Mouse (Mus musculus) urinary bladder, postnatal 25 days (tissue): Measurements from ENCODE around the gene Pla2r1.

ENCODE experiments used
- DNase-seq: peaks from one replicate; pipeline ENCODE4 v3.0.0; 2022; ENCODE audit warnings: low spot score

The Pla2r1 gene

DNA sequence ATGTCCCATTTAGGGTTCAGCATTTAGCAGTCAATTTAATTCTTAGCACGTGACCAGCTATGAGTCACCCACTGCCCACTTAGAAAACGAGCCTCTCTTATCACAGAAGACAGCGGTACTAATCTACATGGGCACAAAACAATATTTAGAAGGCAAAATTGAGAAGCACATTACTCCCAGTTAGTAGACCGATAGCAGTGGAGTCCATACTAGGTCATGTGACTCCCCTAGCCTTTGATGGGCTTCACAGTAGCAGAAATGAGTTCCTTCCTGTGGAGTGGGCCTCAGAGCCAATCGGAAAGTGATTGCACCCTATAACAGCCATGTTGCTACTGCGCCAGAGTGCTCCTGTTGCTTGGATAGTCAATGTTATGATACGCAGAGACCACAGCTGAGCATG lies 148.3 kb downstream of the Pla2r1 start:
- DNase-seq: no peak

DNA sequence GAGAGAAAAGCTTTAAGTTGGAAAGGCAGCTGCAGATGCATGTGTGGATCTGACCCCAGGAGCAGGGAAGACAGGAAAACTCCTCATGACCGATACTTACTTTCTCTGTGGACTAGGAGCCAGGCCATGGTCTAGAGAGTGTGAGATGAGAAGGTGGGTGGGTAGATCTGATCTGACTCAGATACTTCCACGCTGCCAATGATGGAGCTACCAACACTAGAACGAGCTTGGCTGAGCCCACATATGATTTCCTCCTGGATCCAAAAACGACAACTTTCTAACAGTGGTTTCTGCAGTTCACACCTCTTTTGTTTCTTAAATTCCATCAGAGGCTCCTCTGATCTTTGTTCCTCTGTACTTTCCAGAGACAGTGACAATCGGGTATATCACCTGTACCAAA lies 151.4 kb downstream of the Pla2r1 start:
- DNase-seq: no peak

DNA sequence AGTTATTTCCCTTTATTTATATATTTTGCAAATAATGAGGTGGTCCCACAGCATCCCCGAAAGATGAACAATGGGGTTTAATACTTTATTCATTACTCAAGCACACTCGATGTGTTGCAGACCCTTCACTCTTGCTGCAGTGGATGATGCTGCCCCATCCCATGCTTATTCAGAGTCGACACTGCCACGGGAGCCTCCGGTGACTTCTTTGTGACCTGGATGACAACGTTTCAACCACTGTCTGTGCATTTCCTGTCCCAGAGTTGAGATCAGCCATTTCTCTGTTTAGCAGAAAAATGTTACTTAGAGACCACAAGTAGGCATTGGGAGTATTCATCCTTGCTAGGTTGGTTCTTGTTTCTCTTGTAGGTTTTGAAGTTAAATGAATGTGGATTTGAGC lies 159.3 kb downstream of the Pla2r1 start:
- DNase-seq: no peak

DNA sequence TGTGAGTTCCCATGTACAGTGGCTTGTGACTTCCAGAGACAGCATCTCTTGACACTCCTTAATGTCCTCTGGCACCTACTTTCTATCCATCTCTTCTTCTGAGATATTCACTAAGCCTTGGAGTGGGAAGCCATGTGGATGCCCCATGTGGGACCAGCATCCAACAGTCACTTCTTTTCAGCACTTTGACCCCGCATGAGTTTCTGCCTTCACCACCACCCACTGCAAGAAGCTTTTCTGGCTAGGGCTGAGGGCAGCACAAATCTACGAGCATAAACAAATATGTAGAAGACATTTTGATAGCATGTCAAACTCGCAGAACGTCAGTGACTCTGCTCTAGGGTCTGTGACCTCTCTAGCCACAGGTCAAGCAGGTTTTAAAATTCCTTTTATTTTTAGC lies 160.8 kb downstream of the Pla2r1 start:
- no peak for DNase-seq

DNA sequence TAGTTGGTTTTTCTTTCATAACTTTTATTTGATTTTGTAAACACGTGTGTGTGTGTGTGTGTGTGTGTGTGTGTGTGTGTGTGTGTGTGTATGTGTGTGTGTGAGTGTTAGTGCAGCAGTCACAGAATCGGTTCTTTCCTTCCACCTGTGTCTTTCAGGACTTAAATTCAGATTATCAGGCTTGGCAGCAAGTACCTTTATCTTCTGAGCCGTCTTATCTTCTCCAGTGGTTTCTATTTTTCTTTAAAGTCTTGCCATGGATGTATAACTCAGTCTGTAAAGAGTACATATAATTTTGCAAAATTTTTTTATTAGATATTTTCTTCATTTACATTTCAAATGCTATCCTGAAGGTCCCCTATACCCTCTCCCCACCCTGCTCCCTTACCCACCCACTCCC lies 165.7 kb downstream of the Pla2r1 start:
- no peak for DNase-seq

DNA sequence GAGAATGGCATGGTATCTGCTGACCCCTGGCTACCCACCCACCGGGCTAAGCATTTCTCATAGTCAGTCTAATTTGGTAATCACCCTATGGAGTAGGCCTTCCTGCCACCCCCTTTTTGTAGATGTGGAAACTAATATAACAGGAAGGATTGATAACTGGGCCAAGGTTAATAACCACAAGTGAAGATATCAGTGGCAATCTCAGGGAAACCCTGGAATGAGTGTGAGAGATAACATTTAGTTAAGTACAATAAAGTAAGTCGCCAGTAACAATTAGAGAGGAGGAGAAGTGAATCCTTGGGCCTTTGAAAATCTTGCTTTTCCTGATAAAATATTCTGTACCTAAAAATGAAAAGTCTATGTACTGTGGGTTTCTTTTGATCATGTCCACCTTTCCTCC lies 166.3 kb downstream of the Pla2r1 start:
- DNase-seq: no peak

DNA sequence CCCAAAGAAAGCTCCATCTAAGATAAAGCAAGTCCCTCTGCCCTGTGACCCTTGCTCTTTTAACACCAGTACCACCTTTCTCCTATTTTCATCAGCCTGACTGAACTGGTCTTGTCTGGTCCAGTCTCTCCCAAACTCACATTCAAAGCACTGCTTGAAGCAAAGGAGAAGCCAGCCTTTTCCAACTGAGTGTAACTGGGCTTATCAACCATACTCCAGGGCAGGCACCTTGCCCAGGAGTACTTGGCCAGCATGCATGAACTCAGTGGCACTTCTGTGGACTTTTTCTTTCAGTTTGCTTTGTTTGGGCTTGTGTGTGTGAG lies 168.4 kb downstream of the Pla2r1 start:
- DNase-seq: no peak

DNA sequence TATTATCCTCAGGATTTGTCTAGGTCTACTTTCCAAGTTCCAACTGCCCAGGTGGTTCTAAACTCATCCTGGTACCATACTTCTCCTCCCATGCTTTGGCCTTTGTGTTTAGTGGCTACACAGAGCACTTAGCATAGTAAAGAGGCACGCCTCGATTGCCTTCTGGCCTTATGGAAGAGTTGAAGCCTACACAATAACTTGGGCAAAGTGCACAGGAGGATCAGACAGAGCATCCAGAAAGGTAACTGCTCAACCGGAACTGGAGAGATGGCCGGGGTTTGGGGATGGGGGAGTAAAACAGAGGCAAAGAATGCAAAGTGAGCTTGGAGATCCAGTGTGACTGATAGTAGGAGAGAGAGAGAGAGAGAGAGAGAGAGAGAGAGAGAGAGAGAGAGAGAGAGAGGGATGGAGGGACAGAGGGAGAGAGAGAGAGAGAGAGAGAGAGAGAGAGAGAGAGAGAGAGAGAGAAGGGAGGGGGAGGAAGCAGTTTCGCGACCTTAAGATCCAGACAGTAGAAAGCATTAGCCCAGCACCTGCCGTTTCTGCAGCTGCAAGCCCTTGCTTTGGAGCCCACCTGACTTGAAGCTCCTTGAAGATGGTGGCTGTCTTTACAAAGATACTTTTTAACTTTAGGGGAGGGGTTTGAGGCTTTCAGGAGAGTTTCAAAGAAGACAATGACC lies 168.9 kb downstream of the Pla2r1 start:
- no peak for DNase-seq

DNA sequence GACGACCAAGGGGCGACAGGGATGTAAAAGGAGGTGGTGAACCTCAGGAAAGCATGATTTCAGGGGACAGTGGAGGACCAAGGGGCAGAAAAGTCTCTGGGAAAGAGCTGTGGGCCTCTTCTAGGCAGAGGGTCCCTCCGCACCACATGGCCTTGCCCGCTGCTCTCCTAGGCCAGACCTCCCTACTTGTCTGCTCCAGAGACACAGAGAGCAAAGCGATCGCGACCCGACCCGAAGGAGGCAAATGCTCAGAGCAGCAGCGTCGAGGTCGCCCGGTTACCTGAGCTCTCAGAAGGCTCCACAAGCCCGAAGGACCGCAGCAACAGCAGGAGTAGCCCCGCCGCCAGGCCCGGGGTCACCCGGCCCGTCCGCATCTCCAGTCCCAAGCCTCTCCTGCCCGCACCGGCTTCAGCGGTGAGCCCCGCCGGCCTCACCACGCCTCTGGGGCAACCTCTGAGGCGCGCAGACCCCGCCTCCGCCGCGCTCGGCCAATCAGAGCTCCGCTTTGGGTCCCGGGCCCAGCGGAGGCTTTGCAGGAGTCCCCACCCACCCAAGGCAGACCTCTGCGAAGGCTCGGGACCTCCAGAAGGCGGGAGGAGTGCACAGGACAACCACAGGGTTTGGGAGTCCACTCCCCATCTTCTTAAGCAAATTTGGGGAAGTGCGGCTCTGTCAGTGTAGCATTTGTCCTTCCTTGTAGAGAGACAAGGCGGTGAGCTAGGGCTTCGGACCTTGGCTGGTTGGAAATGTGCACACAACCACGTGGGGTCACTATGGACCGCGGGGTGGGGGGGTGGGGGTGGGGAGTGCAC lies 170.0 kb downstream of the Pla2r1 start, which contains the start of gene Ly75:
Gene Ly75 (minus strand): TSS at position 446 of the 812 bp plus-strand sequence.
- DNase-seq: peak; percentile 74

DNA sequence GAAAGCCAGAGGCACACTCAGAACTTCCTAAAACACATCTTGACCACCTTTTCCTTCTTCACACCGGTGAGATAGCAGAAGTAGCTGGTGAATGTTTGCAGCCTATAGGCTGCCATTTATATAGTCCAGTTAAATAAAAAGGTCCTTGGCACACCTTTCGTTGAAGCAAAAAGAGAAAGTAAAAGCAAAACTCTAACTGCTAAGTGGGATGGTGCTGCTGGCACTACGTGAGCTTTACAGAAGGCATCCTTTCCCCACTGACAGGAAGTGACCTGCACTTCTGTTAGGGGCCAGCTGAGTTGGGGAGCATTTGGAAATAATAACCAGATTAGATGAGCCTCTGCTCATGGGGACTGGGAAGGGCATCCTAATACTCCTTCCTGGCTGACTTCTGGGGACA lies 170.8 kb downstream of the Pla2r1 start:
- no peak for DNase-seq

DNA sequence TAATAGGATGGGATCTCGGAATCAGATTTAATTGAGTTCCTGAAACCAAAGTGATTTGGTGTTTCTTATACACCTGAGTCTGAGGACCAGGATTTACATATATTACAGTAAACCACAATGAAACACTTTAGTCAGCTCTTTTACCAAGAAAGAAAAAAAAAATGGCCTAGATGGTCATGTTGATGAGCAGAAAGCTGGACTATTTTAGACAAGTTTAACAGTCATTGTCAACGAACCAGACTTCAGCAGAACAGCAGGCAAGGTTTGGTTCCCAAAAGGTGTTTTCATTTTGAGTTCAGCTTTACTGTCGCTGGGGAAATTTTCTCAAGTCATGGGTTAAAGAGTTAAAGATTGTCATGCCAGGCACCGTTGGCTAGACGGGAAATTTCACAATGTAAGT lies 175.8 kb downstream of the Pla2r1 start:
- no peak for DNase-seq

DNA sequence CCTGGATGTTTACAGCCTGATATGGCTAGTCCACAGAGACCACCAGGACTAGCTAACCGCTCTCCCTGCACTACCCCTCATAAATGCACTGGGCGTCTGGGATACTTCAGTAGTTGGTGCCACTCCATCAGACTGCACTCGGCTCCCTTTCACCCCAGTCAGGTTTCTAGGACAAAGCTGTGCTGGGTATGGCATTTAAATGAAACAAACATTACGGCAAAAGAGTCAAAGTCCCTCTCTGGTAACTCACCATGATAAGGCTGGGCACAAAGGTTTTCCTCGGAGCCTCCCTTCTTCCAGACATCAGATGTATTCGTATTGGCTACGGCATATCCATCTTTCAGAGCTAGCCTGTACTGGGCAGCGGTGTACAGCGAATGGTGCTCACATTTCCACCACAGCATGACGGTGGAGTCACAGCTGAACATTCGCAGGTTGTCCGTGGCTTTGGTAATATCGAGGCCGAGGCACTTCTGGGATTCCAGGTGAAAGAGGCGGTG lies 177.4 kb downstream of the Pla2r1 start:
- no peak for DNase-seq

DNA sequence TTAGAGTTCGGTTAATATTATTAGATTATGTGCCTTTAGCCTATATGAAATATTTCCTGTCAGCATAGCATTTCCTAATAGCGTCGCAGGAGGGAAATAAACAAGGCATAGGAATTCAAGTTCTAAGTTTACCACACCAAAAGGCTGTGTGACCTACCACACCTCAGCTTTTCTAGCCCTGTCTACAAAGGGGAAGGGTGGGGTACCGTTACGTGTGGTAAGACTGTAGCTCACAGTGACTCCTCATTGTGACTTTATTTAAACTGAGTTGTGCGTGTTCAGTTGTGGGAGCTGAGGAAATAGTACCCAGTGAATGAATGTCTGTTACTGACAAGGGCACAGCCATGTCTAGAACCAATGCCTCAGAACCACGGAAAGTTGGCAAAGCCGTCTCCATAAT lies 178.0 kb downstream of the Pla2r1 start:
- no peak for DNase-seq

DNA sequence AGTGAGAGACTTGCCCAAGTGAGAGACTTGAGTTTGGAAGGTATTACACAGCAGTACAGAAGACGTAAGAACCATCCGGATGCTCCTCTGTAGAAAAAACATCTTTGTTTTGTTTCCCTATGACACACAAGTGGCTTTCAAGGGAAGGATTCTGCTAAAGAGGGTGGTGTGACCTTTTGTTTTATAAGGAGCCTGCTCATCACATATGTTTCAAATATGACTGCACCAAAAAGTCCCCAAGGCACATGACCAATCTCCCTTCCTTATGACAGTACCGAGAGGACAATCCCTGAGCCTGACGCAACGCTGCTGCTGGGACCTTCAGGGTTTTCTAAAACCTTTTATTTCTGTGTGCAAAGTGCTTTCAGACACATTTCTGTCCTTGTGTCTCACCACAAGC lies 182.9 kb downstream of the Pla2r1 start:
- DNase-seq: no peak

DNA sequence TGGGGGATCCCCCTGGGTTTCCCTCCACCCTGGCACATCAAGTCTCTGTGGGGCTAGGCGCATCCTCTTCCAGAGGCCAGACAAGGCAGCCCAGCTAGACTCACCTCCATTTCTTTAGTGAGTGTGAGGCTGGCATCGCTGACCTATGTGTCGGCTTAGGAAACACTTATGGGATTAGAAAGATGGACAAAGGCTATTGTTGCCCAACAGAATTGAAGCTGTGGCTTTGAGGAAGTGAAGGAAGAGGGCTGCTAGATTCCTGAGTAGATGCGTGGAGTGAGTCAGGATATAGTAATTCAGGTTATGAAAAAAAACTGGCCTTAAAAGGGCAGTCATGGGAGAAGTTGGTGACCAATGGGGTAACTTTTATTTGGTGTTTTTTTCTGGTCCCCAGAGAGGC lies 183.7 kb downstream of the Pla2r1 start:
- no peak for DNase-seq

DNA sequence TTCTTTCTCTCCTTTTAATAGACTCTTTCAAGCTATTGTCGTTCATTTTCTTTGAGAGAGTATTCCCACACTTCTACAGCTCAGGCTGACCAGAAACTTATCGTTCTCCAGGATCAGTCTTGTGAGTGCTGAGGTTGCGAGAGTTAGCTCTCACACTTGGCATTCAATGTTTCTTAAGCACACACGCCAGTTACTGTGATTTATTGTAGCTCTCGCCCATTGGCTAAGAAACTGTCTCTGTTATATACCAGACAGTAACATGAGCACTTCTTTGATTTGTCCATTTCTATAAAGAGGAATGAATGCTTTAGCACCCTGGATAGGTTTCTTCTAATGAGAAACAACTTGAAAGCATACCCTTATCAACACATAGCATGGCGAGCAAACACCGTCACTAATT lies 185.2 kb downstream of the Pla2r1 start:
- no peak for DNase-seq
